Mouse (Mus musculus): Measurements from ENCODE around the gene Frmd7. TPM values are rescaled to one million over a fixed set of nuclear protein-coding genes. Genes with fewer than 3 reads are reported as not detected.

The Frmd7 gene
- polyA plus RNA-seq (2015; fragmentation: Nextera tagmentation; extraction: Ambion mirVana), result not detected in 2 replicates

DNA sequence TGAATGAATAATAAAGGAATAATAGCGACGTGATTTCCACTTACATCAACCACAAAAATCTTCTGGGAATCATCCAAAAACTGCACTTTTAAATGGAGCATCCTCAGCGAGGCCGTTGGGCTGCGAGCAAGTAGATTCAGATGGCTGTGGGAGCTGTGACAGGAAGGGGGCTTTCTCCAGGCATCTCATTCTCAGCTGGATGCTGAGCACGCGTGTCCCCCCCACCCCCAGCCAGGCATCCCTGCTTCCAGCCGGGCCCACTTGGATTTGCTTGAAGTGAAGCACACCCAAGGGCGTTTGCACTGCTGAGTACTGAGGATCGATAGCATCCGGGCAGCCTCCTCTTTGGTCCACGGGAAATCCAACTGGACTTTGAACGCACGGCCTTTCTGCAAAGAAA, at the start of gene Frmd7:
Gene Frmd7, minus strand, starts transcription at position 101 of the 400 bp plus-strand sequence.

Other genes starting within 250 kb of the Frmd7 start
- 3.8 and 3.9 TPM in 2 replicates for gene Stk26, start 101.7 kb downstream of the Frmd7 start, polyA plus RNA-seq (2015; fragmentation: Nextera tagmentation; extraction: Ambion mirVana)
- 7.8 TPM in 2 replicates for gene Rap2c, start 75.3 kb upstream of the Frmd7 start, polyA plus RNA-seq (2015; fragmentation: Nextera tagmentation; extraction: Ambion mirVana)